Mouse (Mus musculus) embryonic facial prominence, embryonic 15.5 days (tissue): ENCODE results near the gene Trmt2a. TPM values are rescaled to one million over a fixed set of nuclear protein-coding genes. Genes with fewer than 3 reads are reported as not detected.
"Not testable (repeated sequence)": the region's sequence is repeated elsewhere in the genome, so short reads cannot be mapped to it uniquely, and the experiment has no call there.

ENCODE experiments used
- ATAC-seq: fragments of 200-750 bp; cut with Nextera tagmentation; 2 replicates; pipeline ENCODE4 v1.8.0; 2017; ENCODE audit warnings: low read depth, moderate TSS enrichment; ENCODE audit not compliant: insufficient number of reproducible peaks, low FRiP score, low TSS enrichment
- H3K27ac ChIP-seq: fragments of 300-500 bp; sonication (generic); replicated peaks from 2 replicates; pipeline ENCODE4 v1.5.1; 2015; ENCODE audit warnings: mild to moderate bottlenecking, inconsistent platforms
- H3K27me3 ChIP-seq: fragments of 300-500 bp; sonication (generic); 2 replicates; pipeline ENCODE4 v1.6.1; 2015; ENCODE audit warnings: inconsistent platforms
- H3K36me3 ChIP-seq: fragments of 300-500 bp; sonication (generic); 2 replicates; pipeline ENCODE4 v1.6.1; 2015; ENCODE audit warnings: mild to moderate bottlenecking, inconsistent platforms
- H3K4me1 ChIP-seq: fragments of 300-500 bp; sonication (generic); 2 replicates; pipeline ENCODE4 v1.6.1; 2015; ENCODE audit warnings: inconsistent platforms
- H3K4me2 ChIP-seq: fragments of 300-500 bp; sonication (generic); replicated peaks from 2 replicates; pipeline ENCODE4 v1.6.1; 2015; ENCODE audit warnings: mild to moderate bottlenecking, inconsistent platforms
- H3K4me3 ChIP-seq: fragments of 300-500 bp; sonication (generic); replicated peaks from 2 replicates; pipeline ENCODE4 v1.5.1; 2015; ENCODE audit warnings: mild to moderate bottlenecking, inconsistent platforms
- H3K9ac ChIP-seq: fragments of 300-500 bp; sonication (generic); 2 replicates; pipeline ENCODE4 v1.6.1; 2015; ENCODE audit warnings: inconsistent platforms
- H3K9me3 ChIP-seq: fragments of 300-500 bp; sonication (generic); replicated peaks from 2 replicates; pipeline ENCODE4 v1.6.1; 2016; ENCODE audit warnings: inconsistent platforms
- WGBS: fragments of 180-500 bp; shearing (Covaris S2); methylation state at CpG from one replicate; pipeline ENCODE4 v1.1.7; 2015; 5-methylcytosine and 5-hydroxymethylcytosine counted together
- polyA plus RNA-seq: library from polyadenylated mRNA; unstranded; fragments of >200 nt; fragmentation: Nextera tagmentation; extraction: Ambion mirVana; gene quantifications from 2 replicates; pipeline ENCODE4 v1.2.1, GENCODE M21; 2015

Trmt2a gene
- polyA plus RNA-seq, 1 experiment from 2014 or later = 114 TPM

GRCm38 (mm10) chr16:18250828-18251790 is 2.6 kb downstream of the Trmt2a start:
- H3K4me3 ChIP-seq = peak overlapping the region; percentile 67
- no peaks in the 10 kb centered on the region for H3K9me3 ChIP-seq
- H3K4me2 ChIP-seq = peak overlapping the region; percentile 84; the same call in 1 of the 2 replicates
- peaks cover 62% of the 10 kb centered on the region for H3K36me3 ChIP-seq
- ATAC-seq = no peak
- peaks cover 36% of the 10 kb centered on the region for H3K4me1 ChIP-seq
- WGBS = 57% methylated on average over 10 of the region's 10 CpGs
- H3K27me3 ChIP-seq = no peaks in the 10 kb centered on the region
- H3K9ac ChIP-seq = no peak overlapping the region
- H3K27ac ChIP-seq = 0 out of 2 replicates have a peak overlapping the region, but pooled peaks have one; percentile 5

- H3K27me3 ChIP-seq = no peaks in the 10 kb centered on the region
- no peak for ATAC-seq
- H3K27ac ChIP-seq = no peak overlapping the region
- 72% methylated on average over 6 of the region's 6 CpGs for WGBS
- H3K4me2 ChIP-seq = no peak overlapping the region
- H3K9ac ChIP-seq = no peak overlapping the region
- no peaks in the 10 kb centered on the region for H3K9me3 ChIP-seq
- H3K36me3 ChIP-seq = peaks cover 70% of the 10 kb centered on the region
- H3K4me1 ChIP-seq = peaks cover 27% of the 10 kb centered on the region
- H3K4me3 ChIP-seq = no peak overlapping the region
Measured at GRCm38 (mm10) chr16:18252736-18253135, 4.3 kb downstream of the Trmt2a start.

- H3K27me3 ChIP-seq = no peaks in the 10 kb centered on the region
- no peak overlapping the region for H3K27ac ChIP-seq
- no peak for ATAC-seq
- WGBS = 83% methylated on average over 1 of the region's 1 CpGs
- no peak overlapping the region for H3K9ac ChIP-seq
- peaks cover 27% of the 10 kb centered on the region for H3K4me1 ChIP-seq
- no peak overlapping the region for H3K4me3 ChIP-seq
- no peak overlapping the region for H3K4me2 ChIP-seq
- peaks cover 80% of the 10 kb centered on the region for H3K36me3 ChIP-seq
- H3K9me3 ChIP-seq = no peaks in the 10 kb centered on the region
Measured at GRCm38 (mm10) chr16:18253866-18254265, 5.4 kb downstream of the Trmt2a start.

GRCm38 (mm10) chr16:18258221-18258620 is 9.7 kb downstream of the Trmt2a start, which contains the start of gene Gm49776:
Gm49776 (minus strand) TSS chr16:18258321.
- Histone ChIP-seq H3K9ac (no peak within 1 kb of the TSS), H3K27me3 (no peaks in the 10 kb centered on the region), H3K36me3 (peaks cover 89% of the 10 kb centered on the region), H3K4me2 (no peak within 1 kb of the TSS), H3K9me3 (no peaks in the 10 kb centered on the region), H3K4me1 (no peaks in the 10 kb centered on the region), H3K27ac (no peak within 1 kb of the TSS), H3K4me3 (no peak within 1 kb of the TSS)
- no peak for ATAC-seq
- WGBS = 86% methylated on average over 2 of the region's 2 CpGs

- Histone ChIP-seq H3K4me3 (no peak overlapping the region), H3K27me3 (no peaks in the 10 kb centered on the region), H3K36me3 (peaks cover 76% of the 10 kb centered on the region), H3K4me1 (no peaks in the 10 kb centered on the region), H3K27ac (no peak overlapping the region), H3K9ac (no peak overlapping the region), H3K4me2 (no peak overlapping the region), H3K9me3 (no peaks in the 10 kb centered on the region)
- WGBS = 82% methylated on average over 2 of the region's 2 CpGs
- no peak for ATAC-seq
Measured at GRCm38 (mm10) chr16:18265024-18265423, 16.5 kb downstream of the Trmt2a start.

GRCm38 (mm10) chr16:18268182-18268581 is 19.7 kb downstream of the Trmt2a start:
- no peak overlapping the region for H3K4me3 ChIP-seq
- 86% methylated on average over 5 of the region's 5 CpGs for WGBS
- H3K36me3 ChIP-seq = peaks cover 81% of the 10 kb centered on the region
- H3K27me3 ChIP-seq = no peaks in the 10 kb centered on the region
- H3K27ac ChIP-seq = no peak overlapping the region
- no peaks in the 10 kb centered on the region for H3K9me3 ChIP-seq
- H3K4me1 ChIP-seq = no peaks in the 10 kb centered on the region
- no peak for ATAC-seq
- H3K9ac ChIP-seq = no peak overlapping the region
- no peak overlapping the region for H3K4me2 ChIP-seq

- peak; percentile 29; the same call in 1 of the 2 replicates for ATAC-seq
- no peak overlapping the region for H3K4me3 ChIP-seq
- no peaks in the 10 kb centered on the region for H3K4me1 ChIP-seq
- H3K27me3 ChIP-seq = no peaks in the 10 kb centered on the region
- no peaks in the 10 kb centered on the region for H3K9me3 ChIP-seq
- no peak overlapping the region for H3K27ac ChIP-seq
- H3K36me3 ChIP-seq = peaks cover 93% of the 10 kb centered on the region
- WGBS = 55% methylated on average over 2 of the region's 2 CpGs
- H3K9ac ChIP-seq = no peak overlapping the region
- no peak overlapping the region for H3K4me2 ChIP-seq
Measured at GRCm38 (mm10) chr16:18275166-18275565, 26.7 kb downstream of the Trmt2a start.

- 1% methylated on average over 4 of the region's 4 CpGs for WGBS
- no peak for ATAC-seq
Measured at GRCm38 (mm10) chr16:18288166-18288565, 39.7 kb downstream of the Trmt2a start.

GRCm38 (mm10) chr16:18288581-18289061 is 40.1 kb downstream of the Trmt2a start:
- peak; percentile 88 for ATAC-seq
- WGBS = under 1% methylated on average over 29 of the region's 31 CpGs
- H3K9ac ChIP-seq = peak overlapping the region; percentile 93

More at GRCm38 (mm10) chr16:18288166-18288565, 39.7 kb downstream of the Trmt2a start:
- Histone ChIP-seq H3K9ac (peak overlapping the region; percentile 93), H3K9me3 (no peaks in the 10 kb centered on the region), H3K4me2 (peak overlapping the region; percentile 85), H3K4me3 (peak overlapping the region; percentile 74), H3K27me3 (no peaks in the 10 kb centered on the region), H3K4me1 (peaks cover 22% of the 10 kb centered on the region), H3K27ac (peak overlapping the region; percentile 92), H3K36me3 (peaks cover 18% of the 10 kb centered on the region)

GRCm38 (mm10) chr16:18289067-18289588 is 40.6 kb downstream of the Trmt2a start, which contains the start of gene Dgcr8:
Dgcr8 (minus strand) TSS chr16:18289246.
- H3K27me3 ChIP-seq = no peaks in the 10 kb centered on the region
- H3K4me1 ChIP-seq = peaks cover 22% of the 10 kb centered on the region
- peak within 1 kb of the TSS; percentile 85 for H3K4me2 ChIP-seq
- no peaks in the 10 kb centered on the region for H3K9me3 ChIP-seq
- peak within 1 kb of the TSS; percentile 93 for H3K9ac ChIP-seq
- ATAC-seq = peak; percentile 100
- H3K27ac ChIP-seq = peak within 1 kb of the TSS; percentile 92
- peaks cover 9% of the 10 kb centered on the region for H3K36me3 ChIP-seq
- WGBS = under 1% methylated on average over 71 of the region's 71 CpGs
- peak within 1 kb of the TSS; percentile 74 for H3K4me3 ChIP-seq

More at GRCm38 (mm10) chr16:18288581-18289061, 40.1 kb downstream of the Trmt2a start:
- Histone ChIP-seq H3K36me3 (peaks cover 14% of the 10 kb centered on the region), H3K4me1 (peaks cover 22% of the 10 kb centered on the region), H3K27me3 (no peaks in the 10 kb centered on the region), H3K4me2 (peak overlapping the region; percentile 85), H3K27ac (peak overlapping the region; percentile 92), H3K4me3 (peak overlapping the region; percentile 74), H3K9me3 (no peaks in the 10 kb centered on the region)

GRCm38 (mm10) chr16:18289614-18290013 is 41.1 kb downstream of the Trmt2a start:
- Histone ChIP-seq H3K4me2 (peak overlapping the region; percentile 85), H3K4me1 (peaks cover 22% of the 10 kb centered on the region), H3K27ac (peak overlapping the region; percentile 79), H3K9ac (0 out of 2 replicates have a peak overlapping the region, but pooled peaks have one; percentile 9), H3K4me3 (peak overlapping the region; percentile 74)
- ATAC-seq, H3K27me3 ChIP-seq, H3K9me3 ChIP-seq, H3K36me3 ChIP-seq: not testable (repeated sequence)
- 3% methylated on average over 10 of the region's 10 CpGs for WGBS
